Mouse (Mus musculus): ENCODE measurements at regions not wholly inside any gene's neighbourhood (a gene's known extent, or its start where the extent isn't known, plus 50 kb on each side); places are given as distances from the start of the nearest gene placed in this dataset.

DNA sequence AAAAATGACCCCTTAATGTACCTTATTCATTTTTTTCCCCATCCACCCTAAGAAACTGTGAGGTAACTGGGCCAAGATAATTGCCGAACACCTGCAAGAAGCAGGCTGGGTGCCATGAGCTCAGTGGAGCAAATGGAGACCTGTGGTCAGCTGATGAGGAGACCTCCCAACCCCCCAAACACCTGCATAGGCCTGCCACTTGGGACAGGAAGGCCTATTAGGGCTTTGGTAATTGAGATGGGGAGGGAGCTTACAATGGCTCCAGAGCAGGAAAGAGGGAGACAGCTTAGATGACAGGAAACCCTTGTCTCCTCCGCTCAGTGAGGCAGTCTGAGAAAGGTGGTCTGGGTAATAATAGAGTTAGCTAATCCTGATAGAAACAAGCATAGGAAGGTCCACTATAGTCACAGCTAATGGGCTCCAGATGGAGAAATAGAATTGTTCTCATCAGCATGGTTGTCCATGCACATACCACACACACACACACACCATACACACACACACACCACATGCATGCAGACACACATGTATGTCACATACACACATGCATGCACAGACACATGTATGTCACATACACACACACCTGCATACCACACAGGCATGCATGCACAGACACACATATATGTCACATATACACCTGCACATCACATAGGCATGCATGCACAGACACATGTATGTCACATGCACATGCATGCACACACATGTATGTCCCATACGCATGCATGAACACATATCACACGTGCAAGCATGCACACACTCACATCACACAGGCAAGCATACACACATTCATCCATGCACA is 270.2 kb upstream of the Habp2 start:
- ATAC-seq (ENCODE audit: insufficient number of reproducible peaks, low FRiP score) = no peak
- Histone ChIP-seq H3K4me3 (no peak overlapping the region), H3K4me2 (no peak overlapping the region), H3K27me3 (replicated peaks) (peaks cover 9% of the 10 kb centered on the region; the same call in 1 of the 2 replicates), H3K36me3 (no peaks in the 10 kb centered on the region), H3K9me3 (replicated peaks) (no peaks in the 10 kb centered on the region), H3K4me1 (replicated peaks) (no peaks in the 10 kb centered on the region), H3K27ac (ENCODE audit: poor library complexity, severe bottlenecking) (no peak overlapping the region), H3K9ac (no peak overlapping the region)
- 75% methylated on average over 4 of the region's 4 CpGs for WGBS

GRCm38 (mm10) chr19:56017524-56017923 is 269.4 kb upstream of the Habp2 start:
- WGBS = 74% methylated on average over 7 of the region's 7 CpGs
- Histone ChIP-seq H3K27me3 (replicated peaks) (0 out of 2 replicates have a peak, but pooled peaks cover 6% of the 10 kb centered on the region), H3K36me3 (no peaks in the 10 kb centered on the region), H3K4me2 (no peak overlapping the region), H3K27ac (ENCODE audit: poor library complexity, severe bottlenecking) (no peak overlapping the region), H3K4me3 (no peak overlapping the region), H3K9me3 (replicated peaks) (no peaks in the 10 kb centered on the region), H3K4me1 (replicated peaks) (no peaks in the 10 kb centered on the region), H3K9ac (no peak overlapping the region)
- ATAC-seq (ENCODE audit: insufficient number of reproducible peaks, low FRiP score) = no peak

GRCm38 (mm10) chr19:56019143-56019542 is 267.8 kb upstream of the Habp2 start:
- Histone ChIP-seq H3K4me2 (no peak overlapping the region), H3K27ac (ENCODE audit: poor library complexity, severe bottlenecking) (no peak overlapping the region), H3K9me3 (replicated peaks) (no peaks in the 10 kb centered on the region), H3K4me3 (no peak overlapping the region), H3K36me3 (no peaks in the 10 kb centered on the region), H3K4me1 (replicated peaks) (no peaks in the 10 kb centered on the region), H3K9ac (no peak overlapping the region), H3K27me3 (replicated peaks) (0 out of 2 replicates have a peak, but pooled peaks cover 6% of the 10 kb centered on the region)
- no peak for ATAC-seq (ENCODE audit: insufficient number of reproducible peaks, low FRiP score)
- WGBS = 64% methylated on average over 7 of the region's 7 CpGs

DNA sequence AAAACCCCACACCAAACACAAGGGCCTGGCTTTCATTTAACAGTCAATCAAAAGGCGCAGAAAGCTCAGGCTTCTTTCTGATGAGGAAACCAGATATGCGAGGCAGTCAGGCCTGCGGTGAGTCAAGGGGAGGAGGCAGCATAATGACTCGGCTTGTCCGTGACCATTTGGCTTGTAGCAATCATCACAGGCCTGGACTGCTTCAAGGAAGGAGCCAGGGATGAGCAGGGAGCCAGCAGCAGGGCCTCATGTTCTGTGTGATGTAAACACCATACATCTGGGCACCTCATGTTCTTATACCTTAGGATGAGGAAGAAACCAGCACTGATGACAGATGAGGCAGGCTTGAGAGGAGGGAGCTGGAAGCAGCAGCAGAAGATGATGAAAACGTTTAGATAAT is 264.6 kb upstream of the Habp2 start:
- Histone ChIP-seq H3K4me3 (no peak overlapping the region), H3K9ac (no peak overlapping the region), H3K27me3 (replicated peaks) (no peaks in the 10 kb centered on the region), H3K4me1 (replicated peaks) (no peaks in the 10 kb centered on the region), H3K4me2 (no peak overlapping the region), H3K36me3 (no peaks in the 10 kb centered on the region), H3K9me3 (replicated peaks) (peaks cover 4% of the 10 kb centered on the region; the same call in 1 of the 2 replicates), H3K27ac (ENCODE audit: poor library complexity, severe bottlenecking) (no peak overlapping the region)
- WGBS = 22% methylated on average over 6 of the region's 6 CpGs
- ATAC-seq (ENCODE audit: insufficient number of reproducible peaks, low FRiP score) = 0 out of 2 replicates have a peak, but pooled peaks have one; percentile 33

DNA sequence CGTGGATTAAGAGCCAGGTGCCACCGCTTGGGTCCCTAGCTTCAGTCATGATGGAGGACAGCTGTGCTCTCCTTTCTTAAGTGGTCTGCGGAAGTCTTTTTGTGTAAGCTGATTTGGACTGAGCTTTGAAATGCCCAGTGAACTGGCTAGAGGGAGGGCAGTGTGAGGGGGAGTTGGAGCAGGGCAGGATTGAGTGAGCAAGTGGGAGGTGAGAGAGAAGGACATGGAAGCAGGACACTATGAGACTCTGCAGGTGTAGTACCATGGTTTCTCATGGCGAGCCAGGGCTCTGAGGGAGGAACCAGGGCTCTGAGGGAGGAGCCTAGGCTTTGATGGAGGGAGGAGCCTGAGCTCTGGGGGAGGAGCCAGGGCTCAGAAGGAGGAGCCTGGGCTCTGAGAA is 262.3 kb upstream of the Habp2 start:
- Histone ChIP-seq H3K27ac (ENCODE audit: poor library complexity, severe bottlenecking) (no peak overlapping the region), H3K27me3 (replicated peaks) (no peaks in the 10 kb centered on the region), H3K4me2 (no peak overlapping the region), H3K9ac (no peak overlapping the region), H3K4me3 (no peak overlapping the region), H3K36me3 (no peaks in the 10 kb centered on the region), H3K9me3 (replicated peaks) (peaks cover 10% of the 10 kb centered on the region; the same call in 1 of the 2 replicates), H3K4me1 (replicated peaks) (peaks cover 5% of the 10 kb centered on the region)
- ATAC-seq (ENCODE audit: insufficient number of reproducible peaks, low FRiP score) = no peak
- WGBS = 73% methylated on average over 4 of the region's 4 CpGs

DNA sequence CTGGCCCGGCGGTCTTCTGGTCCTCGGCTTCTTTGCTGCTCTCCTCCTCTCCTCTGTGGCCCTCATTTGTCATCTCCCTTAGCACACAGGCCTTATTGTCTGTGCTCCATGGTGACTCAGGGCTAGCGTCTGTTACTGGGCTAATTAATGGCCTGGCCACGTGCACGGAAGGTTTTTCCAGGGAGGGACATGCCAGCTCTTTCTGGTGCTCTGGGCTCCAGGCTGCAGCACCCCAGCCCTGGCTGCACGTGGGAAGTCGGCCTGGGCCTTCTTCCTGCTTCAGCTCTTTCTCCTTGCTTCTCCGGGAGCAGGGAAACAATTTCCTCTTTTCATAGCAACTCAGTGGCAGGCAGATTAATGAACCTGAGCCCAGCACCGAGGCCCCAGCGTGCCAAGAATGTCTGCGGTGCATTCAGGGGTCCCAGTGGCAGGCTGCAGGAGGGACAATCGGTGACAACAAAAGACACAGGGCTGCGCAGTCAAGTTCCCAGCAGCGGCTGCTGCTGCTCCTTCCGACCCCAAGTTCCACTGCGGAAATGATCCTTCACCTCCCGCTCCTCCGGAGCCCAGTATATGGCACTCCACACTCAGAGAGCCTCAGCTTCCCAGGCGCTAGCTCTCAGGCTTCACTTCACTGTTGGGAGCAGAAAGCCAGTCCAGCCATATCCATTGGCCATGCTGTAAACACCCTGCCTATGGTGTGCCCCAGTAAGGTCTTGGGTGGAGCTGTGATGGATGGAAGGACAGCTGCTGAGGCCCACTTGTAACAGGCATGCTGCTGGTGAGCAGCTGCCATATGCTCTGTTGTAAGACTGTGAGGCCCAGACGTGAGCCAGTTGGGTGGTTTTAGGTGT is 257.3 kb upstream of the Habp2 start:
- H3K27ac ChIP-seq (ENCODE audit: poor library complexity, severe bottlenecking) = peak overlapping the region; percentile 43; the same call in 1 of the 2 replicates
- no peaks in the 10 kb centered on the region for H3K36me3 ChIP-seq
- WGBS = 44% methylated on average over 21 of the region's 21 CpGs
- ATAC-seq (ENCODE audit: insufficient number of reproducible peaks, low FRiP score) = no peak
- no peak overlapping the region for H3K4me3 ChIP-seq
- peak overlapping the region; percentile 16 for H3K4me2 ChIP-seq
- peak overlapping the region; percentile 24; the same call in 1 of the 2 replicates for H3K9ac ChIP-seq
- H3K9me3 ChIP-seq (replicated peaks) = peaks cover 10% of the 10 kb centered on the region; the same call in 1 of the 2 replicates
- peaks cover 11% of the 10 kb centered on the region for H3K4me1 ChIP-seq (replicated peaks)
- no peaks in the 10 kb centered on the region for H3K27me3 ChIP-seq (replicated peaks)

DNA sequence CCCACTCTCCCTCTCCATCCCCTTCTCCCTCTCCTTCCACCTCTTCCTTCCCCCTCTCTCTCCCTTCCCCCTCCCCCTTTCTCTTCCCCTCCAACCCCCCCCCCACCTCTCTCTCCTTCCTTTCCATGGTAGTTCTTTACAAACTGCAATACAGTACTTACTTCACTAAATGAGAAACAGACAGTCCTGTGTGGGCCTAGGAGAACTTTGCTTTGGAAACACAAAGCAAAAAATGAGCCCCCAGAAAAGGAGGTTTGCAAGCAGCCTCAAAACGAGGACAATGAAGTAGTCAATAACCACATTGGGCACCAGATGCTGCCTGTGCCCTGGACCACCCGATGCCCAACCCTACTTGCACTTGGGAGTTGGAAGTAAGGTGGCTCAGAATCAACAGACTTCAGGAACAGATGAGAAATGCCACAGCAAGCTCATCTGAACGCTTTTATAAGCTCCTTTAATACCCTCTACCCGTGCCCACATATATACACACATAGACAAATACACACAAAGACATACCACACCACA is 256.5 kb upstream of the Habp2 start:
- H3K9ac ChIP-seq = no peak overlapping the region
- no peak for ATAC-seq (ENCODE audit: insufficient number of reproducible peaks, low FRiP score)
- WGBS = 71% methylated on average over 4 of the region's 4 CpGs
- peaks cover 10% of the 10 kb centered on the region; the same call in 1 of the 2 replicates for H3K9me3 ChIP-seq (replicated peaks)
- H3K4me2 ChIP-seq = no peak overlapping the region
- H3K27ac ChIP-seq (ENCODE audit: poor library complexity, severe bottlenecking) = no peak overlapping the region
- H3K4me1 ChIP-seq (replicated peaks) = peaks cover 11% of the 10 kb centered on the region
- peaks cover 4% of the 10 kb centered on the region; the same call in 1 of the 2 replicates for H3K27me3 ChIP-seq (replicated peaks)
- H3K36me3 ChIP-seq = no peaks in the 10 kb centered on the region
- no peak overlapping the region for H3K4me3 ChIP-seq

DNA sequence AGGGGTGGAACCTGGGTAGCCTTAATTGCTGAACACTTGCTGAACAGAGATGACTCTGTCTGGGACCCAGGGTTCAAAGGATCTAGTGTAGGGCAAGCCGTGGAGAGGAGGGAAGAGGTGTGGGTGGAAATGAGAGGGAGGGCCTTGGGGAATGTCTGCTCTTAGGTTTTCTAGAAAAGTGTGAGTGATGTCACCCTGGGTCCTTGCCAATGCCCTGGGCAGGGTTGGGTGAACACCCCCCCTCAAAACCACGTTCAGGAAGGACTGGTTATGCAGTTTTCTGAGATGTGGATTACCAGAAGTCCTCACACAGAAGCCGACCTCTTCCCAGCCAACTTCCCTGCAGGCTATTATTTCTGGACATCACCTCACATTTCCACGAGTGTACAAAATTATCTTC is 252.4 kb upstream of the Habp2 start:
- ATAC-seq (ENCODE audit: insufficient number of reproducible peaks, low FRiP score) = no peak
- WGBS = 44% methylated on average over 4 of the region's 4 CpGs
- no peaks in the 10 kb centered on the region for H3K36me3 ChIP-seq
- H3K4me2 ChIP-seq = no peak overlapping the region
- H3K9ac ChIP-seq = no peak overlapping the region
- H3K4me3 ChIP-seq = no peak overlapping the region
- no peak overlapping the region for H3K27ac ChIP-seq (ENCODE audit: poor library complexity, severe bottlenecking)
- peaks cover 4% of the 10 kb centered on the region; the same call in 1 of the 2 replicates for H3K27me3 ChIP-seq (replicated peaks)
- H3K4me1 ChIP-seq (replicated peaks) = peaks cover 7% of the 10 kb centered on the region
- no peaks in the 10 kb centered on the region for H3K9me3 ChIP-seq (replicated peaks)

DNA sequence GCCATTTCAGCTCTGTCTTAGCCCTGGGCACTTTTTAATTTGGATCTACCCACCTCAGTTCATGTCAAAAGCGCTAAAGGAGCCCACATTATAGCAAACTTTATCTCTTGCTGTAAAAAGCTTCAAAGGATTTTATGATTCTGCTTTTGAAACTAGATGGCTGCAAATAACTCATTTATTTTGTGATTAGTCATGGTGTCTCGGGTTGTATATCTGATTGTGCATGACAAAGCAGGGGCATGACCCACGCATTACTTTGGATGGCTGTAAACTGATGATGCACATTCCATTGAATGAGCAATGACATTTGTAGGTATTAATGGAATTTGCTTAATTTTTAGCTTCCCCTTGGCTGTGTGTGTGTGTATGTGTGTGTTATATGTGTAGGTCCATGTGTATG is 249.4 kb upstream of the Habp2 start:
- H3K4me3 ChIP-seq = no peak overlapping the region
- no peak overlapping the region for H3K9ac ChIP-seq
- 79% methylated on average over 3 of the region's 3 CpGs for WGBS
- H3K36me3 ChIP-seq = no peaks in the 10 kb centered on the region
- no peak overlapping the region for H3K27ac ChIP-seq (ENCODE audit: poor library complexity, severe bottlenecking)
- no peak for ATAC-seq (ENCODE audit: insufficient number of reproducible peaks, low FRiP score)
- H3K9me3 ChIP-seq (replicated peaks) = no peaks in the 10 kb centered on the region
- peaks cover 4% of the 10 kb centered on the region; the same call in 1 of the 2 replicates for H3K27me3 ChIP-seq (replicated peaks)
- H3K4me1 ChIP-seq (replicated peaks) = no peaks in the 10 kb centered on the region
- H3K4me2 ChIP-seq = no peak overlapping the region

DNA sequence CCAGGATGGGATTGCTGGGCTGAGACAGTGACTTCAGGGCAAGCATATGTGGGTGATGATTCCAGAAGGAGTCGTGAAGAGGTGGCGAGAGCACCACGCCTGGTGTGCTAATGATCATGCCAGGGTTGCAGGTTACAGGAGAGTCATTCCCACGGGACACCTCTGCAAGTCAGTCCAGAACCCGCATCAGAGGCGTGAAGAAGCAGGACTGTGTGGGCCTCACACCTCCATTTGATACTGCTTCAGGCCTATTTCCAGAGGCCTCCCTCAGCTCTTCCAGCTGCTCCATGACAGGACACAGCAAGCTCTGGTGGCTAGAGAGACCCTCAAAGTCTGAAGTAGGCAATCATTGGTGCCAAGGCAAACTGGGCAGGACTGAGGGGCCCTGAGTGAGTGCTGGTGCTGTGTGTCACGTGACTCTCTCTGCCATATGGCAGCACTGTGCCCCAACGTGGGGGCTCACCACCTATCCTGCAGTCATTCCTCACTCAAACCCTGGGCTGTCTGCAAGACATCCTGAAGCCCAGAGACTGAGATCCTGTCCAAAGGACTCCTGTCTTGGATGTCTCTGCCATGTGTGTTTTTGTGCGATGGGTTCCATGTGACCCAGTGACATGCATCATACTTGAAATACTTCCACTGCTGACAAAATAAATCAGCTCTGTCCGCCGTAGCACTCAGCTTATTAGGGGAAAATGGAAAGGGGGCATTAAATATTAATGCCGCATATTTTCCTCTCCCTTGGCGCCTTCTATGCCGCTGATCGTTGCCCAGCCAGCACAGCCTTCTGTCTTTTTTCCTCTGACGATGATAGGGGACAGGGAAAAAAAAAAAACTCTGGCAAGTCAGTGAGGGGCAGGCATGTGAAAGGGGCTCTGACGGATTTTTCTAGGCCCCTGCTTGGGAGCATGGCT is 247.6 kb upstream of the Habp2 start:
- no peak overlapping the region for H3K27ac ChIP-seq (ENCODE audit: poor library complexity, severe bottlenecking)

More for the DNA sequence above, 247.6 kb upstream of the Habp2 start:
- Histone ChIP-seq H3K4me3 (no peak overlapping the region), H3K9ac (no peak overlapping the region), H3K4me2 (no peak overlapping the region), H3K36me3 (no peaks in the 10 kb centered on the region), H3K9me3 (replicated peaks) (no peaks in the 10 kb centered on the region), H3K4me1 (replicated peaks) (no peaks in the 10 kb centered on the region), H3K27me3 (replicated peaks) (peaks cover 4% of the 10 kb centered on the region; the same call in 1 of the 2 replicates)
- WGBS = 78% methylated on average over 17 of the region's 17 CpGs
- ATAC-seq (ENCODE audit: insufficient number of reproducible peaks, low FRiP score) = no peak

All from heart, embryonic 12.5 days (tissue).